Mouse (Mus musculus) cerebellum, adult 2 months (tissue): ENCODE measurements at regions not wholly inside any gene's neighbourhood (a gene's known extent, or its start where the extent isn't known, plus 50 kb on each side); places are given as distances from the start of the nearest gene placed in this dataset.

Experiments used
- CTCF ChIP-seq: fragments of 200-500 bp; IDR thresholded peaks from 2 replicates; pipeline ENCODE4 v1.5.1; 2011; ENCODE audit warnings: low read depth, mild to moderate bottlenecking, control low read depth, low read length, moderate library complexity, borderline replicate concordance; ENCODE audit not compliant: insufficient read depth
- POLR2A ChIP-seq: fragments of 200-500 bp; IDR thresholded peaks from 2 replicates; pipeline ENCODE4 v1.6.1; 2011; ENCODE audit warnings: low read length, control low read depth, borderline replicate concordance; ENCODE audit not compliant: insufficient read depth

- no peak for TF ChIP-seq CTCF
- TF ChIP-seq POLR2A: no peak
These were observed 105.7 kb downstream of the Pmp22 start for GRCm38 (mm10) chr11:63234481-63234880.
